Mouse (Mus musculus) heart, postnatal 10 days (tissue): Measurements from ENCODE around the gene Acat2. TPM values are rescaled to one million over a fixed set of nuclear protein-coding genes. Genes with fewer than 3 reads are reported as not detected.
"Not testable (repeated sequence)": the region's sequence is repeated elsewhere in the genome, so short reads cannot be mapped to it uniquely, and the experiment has no call there.

Experiments
- DNase-seq, 2 experiments: peaks; one replicate each; pipeline ENCODE4 v3.0.0; 2021
- intact Hi-C: fragments of 180-260 bp; cut with DNase I; formaldehyde crosslinking; loops from one replicate; pipeline ENCODE4 v1.15.1; 2025
- total RNA-seq, 2 experiments: library from RNA; stranded (reverse); gene quantifications; 2 replicates each; pipeline ENCODE4 v1.2.3; 2021

The Acat2 gene
- total RNA-seq, 2 experiments from 2014 or later, result 13.2 to 17.0 TPM

DNA sequence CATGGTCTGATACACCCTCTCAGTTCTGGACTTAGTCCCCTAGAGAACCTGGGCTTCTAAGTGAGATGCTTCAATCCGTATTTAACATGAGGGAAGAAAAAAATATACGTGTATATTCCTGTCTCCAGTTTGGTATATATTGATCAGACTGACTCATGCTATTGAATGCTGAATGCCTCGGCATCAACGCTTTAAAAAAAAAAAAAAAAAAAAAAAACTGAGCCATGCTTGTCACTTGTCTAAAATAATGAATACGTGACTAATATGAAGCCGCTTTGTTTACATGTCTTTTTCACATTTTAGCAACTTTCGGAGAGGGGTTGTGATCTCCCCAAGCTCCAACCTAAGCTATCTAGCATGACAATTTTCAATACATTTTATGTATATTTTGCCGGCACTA, 50.2 kb downstream of the Acat2 start:
- no peak for DNase-seq
- intact Hi-C loops, result no loop called here

DNA sequence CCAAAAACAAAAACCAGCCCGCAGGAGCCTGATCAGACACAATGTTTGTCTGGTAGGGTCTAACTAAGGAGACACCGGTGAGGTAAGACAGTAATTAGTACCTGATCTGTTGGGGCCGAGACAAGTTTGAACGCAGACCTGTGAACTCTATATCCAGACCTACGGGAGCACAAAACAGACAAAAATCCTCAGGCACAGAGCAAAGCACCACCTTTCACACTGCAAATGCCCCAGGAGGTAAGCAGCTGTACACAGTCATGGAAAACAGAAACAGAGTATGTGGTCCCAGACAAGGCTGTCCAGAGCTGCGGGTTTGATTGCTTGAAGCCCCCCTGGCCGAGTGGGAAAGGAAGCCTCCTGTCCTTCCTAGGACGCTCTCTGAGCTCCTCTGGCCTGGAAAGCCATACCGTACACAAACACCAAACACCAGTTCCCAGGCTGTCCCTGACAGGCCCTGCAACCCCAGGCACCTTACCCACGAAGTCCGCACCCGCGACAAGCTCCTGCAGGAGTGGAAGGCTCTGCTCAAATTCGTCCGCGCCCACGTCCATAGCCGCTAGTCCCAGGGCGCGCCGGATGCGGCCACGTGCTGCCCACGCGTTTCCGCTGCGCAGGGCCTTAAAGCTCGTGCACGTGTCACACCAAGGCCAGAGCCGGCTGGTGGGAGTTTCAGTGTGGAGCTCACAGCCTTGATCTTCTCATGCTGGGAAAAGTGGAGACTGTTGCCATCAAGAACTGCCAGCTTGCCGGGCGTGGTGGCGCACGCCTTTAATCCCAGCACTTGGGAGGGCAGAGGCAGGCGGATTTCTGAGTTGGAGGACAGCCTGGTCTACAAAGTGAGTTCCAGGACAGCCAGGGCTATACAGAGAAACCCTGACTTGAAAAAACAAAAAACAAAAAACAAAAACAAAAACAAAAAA, 50.9 kb downstream of the Acat2 start, which contains the start of gene Pnldc1:
TSS of gene Pnldc1 (minus strand) at position 870 of the 920 bp plus-strand sequence.
- intact Hi-C loops, result no loop called here
- no peak for DNase-seq

DNA sequence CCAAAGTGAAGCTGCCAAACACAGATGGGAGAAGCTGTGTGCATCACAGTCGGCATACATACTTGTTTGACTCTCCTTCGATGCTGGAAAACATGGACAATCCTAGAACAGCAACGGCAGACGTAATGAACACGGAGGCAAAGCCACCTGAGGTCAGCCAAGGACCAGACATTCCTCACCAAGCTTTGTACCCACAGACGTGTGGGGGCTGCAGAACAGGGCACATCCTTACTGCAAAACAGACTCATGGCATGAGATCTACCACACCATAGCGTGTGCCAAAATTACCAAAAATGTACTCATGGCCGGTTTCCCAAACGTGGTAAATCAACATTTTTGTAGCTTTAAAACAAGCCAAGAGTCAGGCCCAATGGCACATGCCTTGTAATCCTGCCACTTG, 54.1 kb downstream of the Acat2 start:
- intact Hi-C loops, result no loop called here
- DNase-seq, result no peak

DNA sequence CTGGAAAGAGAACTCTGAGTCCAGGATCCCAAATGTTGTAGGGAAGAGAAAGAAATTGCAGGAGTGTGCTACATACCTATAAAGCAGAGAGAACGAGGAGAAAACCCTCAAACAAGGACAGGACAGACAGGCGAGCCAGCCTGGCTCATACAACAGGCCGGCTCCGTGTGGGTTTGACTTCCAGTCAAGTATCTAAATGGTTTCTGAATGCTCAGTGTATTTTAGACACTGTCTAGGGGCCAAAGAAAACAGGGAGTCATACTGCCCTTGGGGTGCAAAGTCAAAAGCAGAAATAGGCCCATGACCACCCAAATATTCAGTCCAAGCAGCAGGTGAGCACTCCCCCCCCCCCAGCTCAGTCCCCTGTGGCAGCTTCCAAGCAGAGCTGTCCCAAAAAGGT, 54.7 kb downstream of the Acat2 start:
- intact Hi-C loops, result no loop called here
- no peak for DNase-seq

DNA sequence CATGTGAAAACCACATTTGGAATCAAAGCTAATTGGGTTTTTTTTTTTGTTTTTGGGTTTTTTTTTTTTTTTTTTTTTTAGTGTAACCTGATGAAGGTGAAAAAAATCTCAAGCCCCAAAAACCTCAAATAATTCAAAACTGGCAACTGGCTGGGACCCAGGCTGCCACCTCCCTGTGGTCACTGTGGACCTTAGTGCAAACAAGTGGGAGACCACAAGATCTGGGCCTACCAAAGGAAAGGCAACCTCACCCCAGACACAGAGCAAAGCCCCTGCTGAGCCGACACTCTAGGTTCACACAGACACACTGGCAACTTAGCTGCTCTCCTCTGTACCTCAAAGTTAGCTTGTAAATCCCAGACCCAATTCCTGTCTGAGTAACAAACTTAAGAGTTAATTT, 56.2 kb downstream of the Acat2 start:
- no peak for DNase-seq
- intact Hi-C loops, result no loop called here

DNA sequence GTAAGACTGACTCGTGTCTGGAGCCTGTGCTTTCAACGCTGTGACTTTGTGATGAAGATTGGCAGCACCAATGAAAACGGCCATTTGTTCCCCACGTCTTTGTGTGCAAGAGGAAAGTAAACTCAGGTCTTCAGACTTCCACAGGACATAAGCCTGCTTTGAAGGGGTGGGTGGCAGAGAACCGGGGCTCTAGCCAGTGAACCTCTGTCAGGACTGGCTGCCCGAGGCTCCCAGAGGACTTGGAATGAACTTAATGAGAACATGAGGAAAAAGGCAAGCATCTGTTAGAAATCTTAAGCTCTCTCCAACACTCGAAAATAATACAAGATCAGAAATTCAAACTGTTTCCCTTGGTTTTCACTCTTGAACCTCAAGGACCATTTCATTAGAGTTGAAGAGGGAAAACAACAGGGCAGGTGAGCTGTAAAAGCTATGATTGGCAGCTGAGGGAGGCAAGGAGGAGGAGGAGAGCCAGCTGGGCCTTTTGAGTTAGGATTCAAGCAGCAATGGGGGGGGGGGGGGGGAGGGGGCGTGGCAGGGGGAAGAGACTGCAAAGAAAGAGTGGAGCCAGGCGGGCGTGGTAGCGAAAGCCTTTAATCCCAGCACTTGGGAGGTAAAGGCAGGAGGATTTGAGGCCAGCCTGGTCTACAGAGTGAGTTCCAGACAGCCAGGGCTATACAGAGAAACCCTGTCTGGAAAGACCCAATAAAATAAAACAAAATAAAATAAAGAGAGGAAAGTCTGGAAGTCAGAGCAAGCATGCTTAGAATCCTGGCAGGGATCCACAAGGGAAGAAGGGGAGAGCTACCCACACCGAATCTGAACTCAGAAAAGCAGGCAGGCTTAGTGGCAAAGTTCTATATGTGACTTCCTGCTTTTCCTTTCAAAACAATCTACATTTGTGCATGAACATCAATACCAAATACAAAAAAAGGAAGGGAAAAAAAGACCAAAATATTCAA, 56.9 kb downstream of the Acat2 start:
- intact Hi-C loops, result no loop called here
- no peak for DNase-seq

DNA sequence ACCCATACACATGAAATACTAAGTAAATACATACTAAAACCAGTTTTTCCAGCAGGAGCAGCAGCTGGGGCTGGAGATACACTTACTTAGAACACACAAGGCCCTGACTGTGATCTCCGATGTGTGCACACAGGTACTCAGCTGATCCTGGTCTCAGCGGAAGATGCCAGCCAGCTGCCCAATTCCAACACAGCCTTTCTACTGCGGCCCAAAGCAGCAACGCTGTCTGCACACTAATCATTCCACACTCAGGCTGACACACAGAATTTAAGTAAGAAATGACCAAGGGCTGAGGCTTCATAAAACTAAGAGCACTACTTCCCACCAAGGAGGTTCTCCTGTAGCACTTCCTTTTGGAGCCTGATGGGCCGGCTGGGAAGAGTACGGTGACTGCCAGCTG, 58.3 kb downstream of the Acat2 start:
- DNase-seq, result no peak
- intact Hi-C loops, result no loop called here

DNA sequence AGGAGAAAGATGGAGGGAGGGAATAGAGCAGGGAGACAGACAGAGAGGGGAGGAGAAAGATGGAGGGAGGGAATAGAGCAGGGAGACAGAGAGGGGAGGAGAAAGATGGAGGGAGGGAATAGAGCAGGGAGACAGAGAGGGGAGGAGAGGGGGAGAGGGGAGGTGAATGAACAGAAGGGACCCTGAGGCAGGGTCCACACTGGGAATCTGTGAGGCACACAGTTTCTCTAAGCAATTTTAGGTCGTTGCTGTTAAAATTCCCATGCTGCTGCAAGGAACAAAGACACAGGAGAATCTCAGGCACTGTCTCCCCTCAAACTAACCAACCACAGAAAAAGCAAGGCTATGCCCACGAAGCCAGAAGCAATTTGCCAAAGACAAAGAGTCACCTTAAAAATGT, 61.9 kb downstream of the Acat2 start:
- DNase-seq, intact Hi-C loops: not testable (repeated sequence)

DNA sequence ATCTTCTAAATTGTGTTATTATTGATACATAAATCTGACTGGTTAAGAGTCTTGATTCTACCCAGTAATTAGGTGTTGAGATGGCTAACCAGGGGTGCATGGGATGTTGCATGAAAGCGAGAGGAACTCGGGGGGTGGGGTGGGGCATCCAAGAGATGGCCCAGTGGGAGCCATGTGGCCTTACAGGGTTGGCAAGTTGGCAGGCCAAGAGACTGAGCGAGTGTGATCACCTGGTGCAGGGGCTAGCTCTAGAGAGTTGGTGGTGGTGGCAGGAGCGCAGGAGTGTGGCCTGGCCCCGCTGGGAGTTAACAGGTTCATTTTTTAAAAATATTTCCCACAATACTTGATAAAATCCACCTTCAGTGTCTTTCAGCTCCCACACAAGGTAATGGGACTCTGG, 62.9 kb downstream of the Acat2 start:
- no peak for DNase-seq
- intact Hi-C loops, result no loop called here

Other genes starting within 250 kb of the Acat2 start
- 100 to 1,000 TPM; 180 to 214 TPM for gene Igf2r, start 191.1 kb downstream of the Acat2 start, total RNA-seq
- gene Mas1, start 92.6 kb downstream of the Acat2 start, total RNA-seq, result under 1 TPM; 0.22 to 0.50 TPM
- 1 to 10 TPM; 1.9 to 2.1 TPM for gene Mrgprh, start 84.7 kb downstream of the Acat2 start, total RNA-seq
- gene Pnldc1, start 50.5 kb downstream of the Acat2 start, total RNA-seq, result 1 to 10 TPM; 1.3 to 1.5 TPM
- 100 to 1,000 TPM; 226 to 233 TPM for gene Tcp1, start 45.0 kb downstream of the Acat2 start, total RNA-seq
- 100 to 1,000 TPM; 159 to 170 TPM for gene Mrpl18, start 44.4 kb downstream of the Acat2 start, total RNA-seq
- not detected for gene Acat3, start 20.1 kb downstream of the Acat2 start, total RNA-seq
- gene Wtap, start 33.4 kb upstream of the Acat2 start, total RNA-seq, result 10 to 100 TPM; 50.2 to 51.6 TPM
- gene Sod2, start 46.1 kb upstream of the Acat2 start, total RNA-seq, result 100 to 1,000 TPM; 815 to 853 TPM
- gene Gpr31b, start 91.5 kb upstream of the Acat2 start, total RNA-seq, result not detected
- under 1 TPM; 0.17 to 0.36 TPM for gene Tcp10b, start 100.4 kb upstream of the Acat2 start, total RNA-seq
- gene Unc93a, start 171.1 kb upstream of the Acat2 start, total RNA-seq, result not detected